Mouse (Mus musculus): ENCODE results near the gene Slc16a8.

DNA sequence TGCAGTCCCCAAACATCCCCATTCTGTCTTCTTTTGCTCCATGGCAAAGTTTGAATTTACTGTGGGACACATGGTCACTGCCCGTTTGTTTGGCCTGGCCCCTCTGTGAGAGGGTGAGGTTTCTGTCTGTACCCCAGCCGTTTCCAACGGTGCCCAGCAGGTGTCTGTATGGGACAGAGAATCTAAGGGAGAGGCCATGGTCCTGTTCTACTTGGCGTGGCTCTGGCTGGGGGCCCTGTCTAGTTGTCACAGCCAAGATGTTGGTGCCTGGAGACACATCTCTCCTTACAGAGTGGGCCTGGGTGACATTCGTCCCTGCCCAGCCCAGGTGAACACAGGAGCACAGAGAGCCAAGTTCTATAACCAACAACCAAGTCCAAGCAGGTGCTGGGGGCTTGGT, 26.3 kb upstream of the Slc16a8 start:
- no peak for TF ChIP-seq CTCF (IDR thresholded peaks at IDR 0.05; ENCODE audit: extremely low read depth, insufficient read depth, insufficient read length, insufficient replicate concordance)
- TF ChIP-seq POLR2A (IDR thresholded peaks at IDR 0.05; ENCODE audit: low read depth, low read length): no peak
